Mouse (Mus musculus): ENCODE measurements around the gene Rasl11b.

DNA sequence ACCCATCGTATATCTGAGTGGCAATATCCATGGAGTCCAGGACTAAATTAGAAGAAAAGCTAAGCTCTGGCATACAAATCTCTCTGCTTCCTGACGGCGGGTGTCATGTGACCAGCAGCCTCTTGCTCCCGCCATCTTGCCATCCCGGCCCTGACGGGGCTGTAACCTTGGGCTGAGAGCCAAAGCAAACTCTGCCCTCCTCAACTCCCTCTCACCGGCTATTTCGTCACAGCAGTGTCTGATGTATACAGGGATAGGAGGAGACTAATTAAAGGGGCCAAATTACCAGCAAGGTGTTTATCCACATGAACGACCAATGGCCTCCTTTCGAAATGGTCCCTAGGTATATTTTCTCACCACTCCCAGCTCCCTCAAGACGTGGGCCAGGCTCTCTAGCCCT is 43.3 kb upstream of the Rasl11b start:
- TF ChIP-seq CTCF (conservative IDR thresholded peaks at IDR 0.05; ENCODE audit: low read length) (no peak), POU5F1 (IDR thresholded peaks at IDR 0.05; ENCODE audit: borderline replicate concordance, low read length) (no peak)

Measured in E14TG2a.4 (cell line).